Mouse (Mus musculus): ENCODE measurements around the gene Tubb5. TPM values are rescaled to one million over a fixed set of nuclear protein-coding genes. Genes with fewer than 3 reads are reported as not detected.

Gene Tubb5
- polyA plus RNA-seq, 1 experiment: 109 TPM

GRCm38 (mm10) chr17:35810900-35811648 lies 27.0 kb downstream of the Tubb5 start:
- TF ChIP-seq POLR2A (IDR thresholded peaks at IDR 0.05; ENCODE audit: low read depth, low read length) (no peak), CTCF (conservative IDR thresholded peaks at IDR 0.05; ENCODE audit: insufficient read depth, insufficient read length, low read depth, low read length) (no peak)
- Histone ChIP-seq H3K4me3 (ENCODE audit: insufficient read depth, low read depth, low read length) (no peak overlapping the region), H3K27me3 (replicated peaks; ENCODE audit: control insufficient read depth, insufficient read depth, low read length) (no peaks in the 10 kb centered on the region), H3K36me3 (ENCODE audit: control insufficient read depth, insufficient read depth, low read length) (no peaks in the 10 kb centered on the region), H3K27ac (ENCODE audit: insufficient read depth, low read depth, low read length) (peak overlapping the region; percentile 32; the same call in 1 of the 2 replicates), H3K4me1 (ENCODE audit: control insufficient read depth, insufficient read depth, low read length) (peaks cover 37% of the 10 kb centered on the region)
- DNase-seq: peak; percentile 47
- WGBS: 63% methylated on average over 5 of the region's 5 CpGs

- no peak for DNase-seq
- Histone ChIP-seq H3K4me3 (ENCODE audit: insufficient read depth, low read depth, low read length) (no peak overlapping the region), H3K27me3 (replicated peaks; ENCODE audit: control insufficient read depth, insufficient read depth, low read length) (no peaks in the 10 kb centered on the region), H3K4me1 (ENCODE audit: control insufficient read depth, insufficient read depth, low read length) (peaks cover 24% of the 10 kb centered on the region), H3K27ac (ENCODE audit: insufficient read depth, low read depth, low read length) (no peak overlapping the region), H3K36me3 (ENCODE audit: control insufficient read depth, insufficient read depth, low read length) (no peaks in the 10 kb centered on the region)
- WGBS: 92% methylated on average over 11 of the region's 11 CpGs
- no peak for TF ChIP-seq CTCF (conservative IDR thresholded peaks at IDR 0.05; ENCODE audit: insufficient read depth, insufficient read length, low read depth, low read length)
- no peak for TF ChIP-seq POLR2A (IDR thresholded peaks at IDR 0.05; ENCODE audit: low read depth, low read length)
Observed at GRCm38 (mm10) chr17:35809395-35809794, 28.7 kb downstream of the Tubb5 start.

- Histone ChIP-seq H3K36me3 (ENCODE audit: control insufficient read depth, insufficient read depth, low read length) (no peaks in the 10 kb centered on the region), H3K27me3 (replicated peaks; ENCODE audit: control insufficient read depth, insufficient read depth, low read length) (no peaks in the 10 kb centered on the region), H3K4me3 (ENCODE audit: insufficient read depth, low read depth, low read length) (no peak overlapping the region), H3K27ac (ENCODE audit: insufficient read depth, low read depth, low read length) (peak overlapping the region; percentile 94), H3K4me1 (ENCODE audit: control insufficient read depth, insufficient read depth, low read length) (peaks cover 18% of the 10 kb centered on the region; the same call in 1 of the 2 replicates)
- peak; percentile 84 for DNase-seq
- WGBS: 41% methylated on average over 9 of the region's 9 CpGs
- TF ChIP-seq POLR2A (IDR thresholded peaks at IDR 0.05; ENCODE audit: low read depth, low read length) (no peak), CTCF (conservative IDR thresholded peaks at IDR 0.05; ENCODE audit: insufficient read depth, insufficient read length, low read depth, low read length) (no peak)
Observed at GRCm38 (mm10) chr17:35808073-35808472, 30.0 kb downstream of the Tubb5 start.

- Histone ChIP-seq H3K27ac (ENCODE audit: insufficient read depth, low read depth, low read length) (no peak overlapping the region), H3K36me3 (ENCODE audit: control insufficient read depth, insufficient read depth, low read length) (no peaks in the 10 kb centered on the region), H3K4me1 (ENCODE audit: control insufficient read depth, insufficient read depth, low read length) (peaks cover 11% of the 10 kb centered on the region), H3K27me3 (replicated peaks; ENCODE audit: control insufficient read depth, insufficient read depth, low read length) (no peaks in the 10 kb centered on the region), H3K4me3 (ENCODE audit: insufficient read depth, low read depth, low read length) (no peak overlapping the region)
- TF ChIP-seq CTCF (conservative IDR thresholded peaks at IDR 0.05; ENCODE audit: insufficient read depth, insufficient read length, low read depth, low read length) (no peak), POLR2A (IDR thresholded peaks at IDR 0.05; ENCODE audit: low read depth, low read length) (no peak)
- 38% methylated on average over 4 of the region's 4 CpGs for WGBS
- peak; percentile 65 for DNase-seq
Observed at GRCm38 (mm10) chr17:35803858-35804399, 34.2 kb downstream of the Tubb5 start.

GRCm38 (mm10) chr17:35803020-35803419 lies 35.1 kb downstream of the Tubb5 start:
- Histone ChIP-seq H3K4me1 (ENCODE audit: control insufficient read depth, insufficient read depth, low read length) (peaks cover 11% of the 10 kb centered on the region), H3K36me3 (ENCODE audit: control insufficient read depth, insufficient read depth, low read length) (no peaks in the 10 kb centered on the region), H3K27ac (ENCODE audit: insufficient read depth, low read depth, low read length) (no peak overlapping the region), H3K27me3 (replicated peaks; ENCODE audit: control insufficient read depth, insufficient read depth, low read length) (no peaks in the 10 kb centered on the region), H3K4me3 (ENCODE audit: insufficient read depth, low read depth, low read length) (no peak overlapping the region)
- peak; percentile 67 for DNase-seq
- TF ChIP-seq CTCF (conservative IDR thresholded peaks at IDR 0.05; ENCODE audit: insufficient read depth, insufficient read length, low read depth, low read length) (no peak), POLR2A (IDR thresholded peaks at IDR 0.05; ENCODE audit: low read depth, low read length) (no peak)
- 67% methylated on average over 6 of the region's 6 CpGs for WGBS

- no peak overlapping the region for H3K27ac ChIP-seq (ENCODE audit: insufficient read depth, low read depth, low read length)
- DNase-seq: no peak
- peaks cover 11% of the 10 kb centered on the region for H3K4me1 ChIP-seq (ENCODE audit: control insufficient read depth, insufficient read depth, low read length)
- TF ChIP-seq POLR2A (IDR thresholded peaks at IDR 0.05; ENCODE audit: low read depth, low read length): no peak
- TF ChIP-seq CTCF (conservative IDR thresholded peaks at IDR 0.05; ENCODE audit: insufficient read depth, insufficient read length, low read depth, low read length): no peak
- H3K27me3 ChIP-seq (replicated peaks; ENCODE audit: control insufficient read depth, insufficient read depth, low read length): no peaks in the 10 kb centered on the region
- no peak overlapping the region for H3K4me3 ChIP-seq (ENCODE audit: insufficient read depth, low read depth, low read length)
- no peaks in the 10 kb centered on the region for H3K36me3 ChIP-seq (ENCODE audit: control insufficient read depth, insufficient read depth, low read length)
- 90% methylated on average over 2 of the region's 2 CpGs for WGBS
Observed at GRCm38 (mm10) chr17:35800905-35801304, 37.2 kb downstream of the Tubb5 start.

GRCm38 (mm10) chr17:35796835-35797234 lies 41.3 kb downstream of the Tubb5 start:
- DNase-seq: no peak
- Histone ChIP-seq H3K4me1 (ENCODE audit: control insufficient read depth, insufficient read depth, low read length) (no peaks in the 10 kb centered on the region), H3K36me3 (ENCODE audit: control insufficient read depth, insufficient read depth, low read length) (no peaks in the 10 kb centered on the region), H3K27me3 (replicated peaks; ENCODE audit: control insufficient read depth, insufficient read depth, low read length) (no peaks in the 10 kb centered on the region), H3K27ac (ENCODE audit: insufficient read depth, low read depth, low read length) (no peak overlapping the region), H3K4me3 (ENCODE audit: insufficient read depth, low read depth, low read length) (no peak overlapping the region)
- no peak for TF ChIP-seq CTCF (conservative IDR thresholded peaks at IDR 0.05; ENCODE audit: insufficient read depth, insufficient read length, low read depth, low read length)
- no peak for TF ChIP-seq POLR2A (IDR thresholded peaks at IDR 0.05; ENCODE audit: low read depth, low read length)
- WGBS: 73% methylated on average over 5 of the region's 5 CpGs
